Mouse (Mus musculus): ENCODE data around the gene Gm10217. TPM values are rescaled to one million over a fixed set of nuclear protein-coding genes. Genes with fewer than 3 reads are reported as not detected.

Gene Gm10217
- polyA plus RNA-seq, 1 experiment from 2014 or later: not detected

Other genes with a start within 250 kb of the Gm10217 start
- gene Fam155a, start 93.1 kb upstream of the Gm10217 start, polyA plus RNA-seq (2015; fragmentation: Nextera tagmentation; extraction: Ambion mirVana): 0.05 and 0.39 TPM in 2 replicates
- gene Lig4, start 113.4 kb downstream of the Gm10217 start, polyA plus RNA-seq (2015; fragmentation: Nextera tagmentation; extraction: Ambion mirVana): 3.5 and 4.7 TPM in 2 replicates
- 10.3 and 12.4 TPM in 2 replicates for gene Abhd13, start 113.5 kb downstream of the Gm10217 start, polyA plus RNA-seq (2015; fragmentation: Nextera tagmentation; extraction: Ambion mirVana)
- 0.31 and 1.0 TPM in 2 replicates for gene Tnfsf13b, start 142.2 kb downstream of the Gm10217 start, polyA plus RNA-seq (2015; fragmentation: Nextera tagmentation; extraction: Ambion mirVana)